Mouse (Mus musculus) layer of hippocampus, postnatal 14 days (tissue): ENCODE measurements around the gene Ssbp4. TPM values are rescaled to one million over a fixed set of nuclear protein-coding genes. Genes with fewer than 3 reads are reported as not detected.
A peak's percentile ranks its signal among the peaks of the same experiment; 100 is the strongest.

Experiments used
- DNase-seq, 2 experiments: peaks; one replicate each; pipeline ENCODE4 v3.0.0; 2021 to 2022; ENCODE audit warnings: low spot score in 2 of 2, mixed read lengths in 1 of 2
- total RNA-seq, 2 experiments: library from RNA; stranded (reverse); gene quantifications; 2 replicates each; pipeline ENCODE4 v1.2.3; 2021

Gene Ssbp4
- total RNA-seq, 2 experiments from 2014 or later = 253 to 259 TPM

DNA sequence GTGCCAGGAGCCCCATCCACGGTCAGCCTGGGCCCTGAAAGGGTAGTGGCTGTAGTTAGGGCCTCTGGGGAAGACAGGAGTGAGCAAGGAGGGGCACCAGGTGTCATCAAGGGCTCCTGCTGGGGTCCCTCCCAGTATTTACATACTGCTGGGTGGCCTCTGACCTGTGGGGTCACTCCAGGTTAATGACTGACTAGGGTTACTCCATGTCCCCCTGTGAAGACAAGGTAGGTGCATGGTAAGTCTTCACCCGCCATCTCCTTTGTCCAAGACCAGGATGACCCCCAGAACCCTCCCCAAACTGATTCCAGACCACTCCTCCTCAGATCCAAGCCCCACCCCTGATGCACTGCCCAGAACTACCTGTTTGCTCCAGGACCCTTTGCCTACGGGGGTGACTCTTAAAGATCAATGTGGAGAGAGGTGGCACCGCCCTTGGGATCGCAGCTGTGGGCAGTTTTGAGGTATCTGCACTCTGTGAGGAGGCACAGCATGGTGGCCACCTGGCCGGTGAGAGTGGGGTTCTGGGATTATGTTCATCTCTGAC, 23.7 kb upstream of the Ssbp4 start, which contains the start of gene Gdf15:
Gene Gdf15, minus strand, starts transcription at position 111 of the 547 bp plus-strand sequence.
- DNase-seq = no peak

GRCm38 (mm10) chr8:70631436-70631835, 22.8 kb upstream of the Ssbp4 start:
- DNase-seq = no peak

DNA sequence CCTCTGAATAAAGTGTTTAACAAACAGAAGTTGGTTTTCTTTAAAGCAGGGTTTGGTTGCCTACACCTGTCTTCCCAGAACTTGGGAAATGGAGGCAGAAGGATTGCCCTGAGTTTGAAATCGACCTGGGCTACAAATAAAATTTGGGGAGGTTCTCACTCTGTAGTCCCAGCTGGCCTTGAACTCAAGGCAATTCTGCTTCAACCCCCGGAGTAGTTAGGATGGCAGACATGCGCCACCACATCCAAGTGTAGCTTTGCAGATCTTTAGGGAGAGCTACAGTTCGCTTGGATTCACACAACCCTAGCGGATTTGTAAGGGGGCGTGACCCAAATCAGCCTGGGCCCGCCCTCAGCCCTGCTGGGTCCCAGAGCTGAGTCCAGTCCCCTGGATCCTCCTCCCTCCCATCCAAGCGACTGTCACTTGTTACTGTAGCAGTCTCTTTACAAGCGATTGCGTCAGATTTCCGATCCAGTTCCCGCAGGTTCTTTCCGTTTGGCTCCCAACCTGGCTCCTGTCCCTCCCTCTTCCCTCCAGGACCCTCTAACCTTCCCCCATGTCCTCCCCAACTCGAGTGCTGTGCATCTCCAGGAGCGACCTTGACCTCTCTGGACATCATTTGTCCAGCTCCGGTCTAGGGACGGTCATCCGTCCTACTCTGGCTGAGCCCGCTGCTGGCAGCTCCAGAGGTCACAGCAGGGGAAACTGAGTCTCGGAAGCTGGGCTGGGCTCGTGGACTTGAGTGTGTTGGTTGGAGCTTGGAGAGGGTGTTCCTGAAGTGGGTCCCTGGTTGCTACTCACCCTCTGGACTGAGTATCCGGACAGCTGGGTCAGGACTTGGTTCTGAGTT, 22.1 kb upstream of the Ssbp4 start:
- DNase-seq = no peak

GRCm38 (mm10) chr8:70629574-70630531, 21.2 kb upstream of the Ssbp4 start:
- DNase-seq = peak; percentile 84 to 94

GRCm38 (mm10) chr8:70628986-70629490, 20.4 kb upstream of the Ssbp4 start:
- no peak for DNase-seq

- no peak for DNase-seq
These were observed 18.4 kb upstream of the Ssbp4 start for GRCm38 (mm10) chr8:70627041-70627440.

DNA sequence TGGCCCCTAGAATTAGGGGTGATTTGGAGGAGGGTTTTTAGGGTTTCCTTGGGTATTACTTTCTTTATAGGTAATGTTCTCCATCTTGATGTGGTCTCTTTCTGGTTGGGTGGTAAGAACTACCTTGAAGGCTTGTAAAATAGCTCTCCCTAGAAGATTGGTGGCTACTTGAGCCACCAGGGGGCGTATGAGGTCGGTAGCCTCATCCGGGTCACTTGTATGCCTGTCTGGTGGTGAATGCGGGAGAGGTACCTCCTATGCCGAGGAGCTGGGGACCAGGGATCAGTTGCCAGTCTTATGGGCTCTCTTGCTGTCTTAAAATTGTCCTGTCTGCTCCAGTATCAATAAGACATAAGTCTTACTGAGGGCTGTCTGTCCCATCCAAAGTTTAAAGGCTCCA, 16.4 kb upstream of the Ssbp4 start:
- DNase-seq = no peak

DNA sequence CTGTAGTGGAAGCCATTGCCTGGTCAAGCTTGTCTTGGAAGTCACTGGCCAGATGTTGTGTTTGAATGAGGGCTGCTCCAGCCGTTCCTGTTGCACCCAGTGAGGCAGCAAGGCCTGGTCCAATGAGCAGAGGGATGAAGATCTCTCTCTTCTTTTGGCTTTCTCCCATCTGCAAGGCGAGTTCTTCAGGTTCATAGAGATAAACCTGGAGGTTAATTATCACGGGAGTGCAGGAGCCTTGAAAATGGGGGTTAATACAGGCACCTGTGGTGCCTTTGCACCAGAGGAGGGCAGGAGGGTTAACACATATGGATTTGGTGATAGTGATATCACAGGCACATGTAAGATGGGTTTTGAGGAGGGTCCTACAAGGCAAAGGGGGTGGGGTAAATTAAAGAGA, 13.5 kb upstream of the Ssbp4 start:
- no peak for DNase-seq

- no peak for DNase-seq
These were observed 10.2 kb upstream of the Ssbp4 start for GRCm38 (mm10) chr8:70618888-70619334.

GRCm38 (mm10) chr8:70617985-70618384, 9.3 kb upstream of the Ssbp4 start:
- DNase-seq = no peak

DNA sequence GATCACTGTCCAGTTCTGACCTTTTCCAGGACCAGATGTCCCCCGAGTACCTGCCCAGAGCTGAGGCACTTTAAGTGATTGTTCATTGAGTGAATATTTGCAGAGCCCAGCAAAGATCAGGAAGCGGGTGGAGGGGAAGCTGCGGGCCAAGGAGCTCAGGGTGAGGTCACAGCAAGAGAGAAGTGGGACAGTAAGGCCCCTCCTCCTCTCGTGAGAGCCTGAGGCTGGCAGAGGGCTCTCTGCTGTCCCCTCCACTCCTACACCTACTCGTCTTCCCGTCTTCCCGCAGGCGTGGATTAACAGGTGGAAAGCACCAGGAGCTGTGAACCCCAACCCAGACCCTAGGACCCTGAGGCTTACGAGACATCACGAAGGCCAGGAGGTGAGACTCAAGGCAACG, 8.0 kb upstream of the Ssbp4 start:
- DNase-seq = no peak

- no peak for DNase-seq
These were observed 7.2 kb upstream of the Ssbp4 start, which contains the start of gene Lrrc25 for GRCm38 (mm10) chr8:70615894-70616293. Gene Lrrc25 (plus strand): TSS chr8:70616155.

GRCm38 (mm10) chr8:70615281-70615680, 6.6 kb upstream of the Ssbp4 start:
- no peak for DNase-seq

GRCm38 (mm10) chr8:70614469-70614868, 5.8 kb upstream of the Ssbp4 start:
- DNase-seq = no peak

- no peak for DNase-seq
These were observed 5.1 kb upstream of the Ssbp4 start for GRCm38 (mm10) chr8:70613763-70614162.

GRCm38 (mm10) chr8:70611849-70612248, 3.2 kb upstream of the Ssbp4 start:
- DNase-seq = peak; percentile 86 to 90

DNA sequence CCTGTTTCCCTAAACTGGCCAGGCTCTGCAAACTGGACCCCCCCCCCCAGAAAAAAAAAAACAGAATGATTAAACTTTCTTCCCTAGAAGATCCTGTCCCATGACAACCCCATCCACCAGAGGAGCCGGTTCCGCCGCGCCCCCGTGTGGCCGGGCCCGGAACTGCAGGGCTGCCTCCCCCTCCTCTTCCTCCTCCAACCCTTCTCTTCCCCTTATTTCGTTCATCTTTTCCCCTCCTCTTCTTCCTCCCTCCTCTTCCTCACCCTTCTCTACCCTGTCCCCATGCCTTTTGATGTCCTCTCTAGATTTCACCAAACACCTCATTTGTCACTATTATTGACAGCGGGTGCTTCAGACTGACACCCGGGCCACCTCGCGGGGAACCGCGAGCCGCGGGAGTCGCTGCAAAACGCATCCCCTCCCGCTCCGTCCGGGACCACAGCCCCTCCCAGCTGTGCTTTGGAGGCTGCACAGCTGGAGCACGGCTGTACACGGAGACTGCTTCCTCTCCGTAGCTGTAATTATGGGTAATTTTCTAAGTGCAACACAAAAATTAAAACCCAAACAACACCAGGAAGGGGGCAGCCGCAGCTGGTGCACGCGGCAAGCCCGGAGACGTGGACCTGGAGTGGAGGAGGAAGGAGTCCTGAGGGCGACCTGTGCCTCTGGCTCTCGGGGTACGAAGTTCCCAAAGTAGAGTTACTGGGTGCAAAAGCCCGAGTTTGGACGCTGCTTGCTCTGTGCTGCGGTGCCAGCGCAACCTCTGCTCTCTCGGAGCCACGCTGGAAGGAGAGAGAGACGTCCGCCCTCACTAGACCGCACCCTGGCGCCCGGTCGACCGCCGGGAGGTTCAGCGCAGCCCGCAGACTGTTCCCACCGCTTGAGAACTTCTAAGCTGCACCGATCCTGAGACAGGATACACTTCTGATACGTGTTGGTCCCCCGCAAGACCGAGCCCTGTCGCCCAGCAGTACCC, 2.4 kb upstream of the Ssbp4 start:
- peak; percentile 77 to 78 for DNase-seq

- peak; percentile 66 to 84 for DNase-seq
These were observed 1.4 kb upstream of the Ssbp4 start for GRCm38 (mm10) chr8:70609849-70610795.

DNA sequence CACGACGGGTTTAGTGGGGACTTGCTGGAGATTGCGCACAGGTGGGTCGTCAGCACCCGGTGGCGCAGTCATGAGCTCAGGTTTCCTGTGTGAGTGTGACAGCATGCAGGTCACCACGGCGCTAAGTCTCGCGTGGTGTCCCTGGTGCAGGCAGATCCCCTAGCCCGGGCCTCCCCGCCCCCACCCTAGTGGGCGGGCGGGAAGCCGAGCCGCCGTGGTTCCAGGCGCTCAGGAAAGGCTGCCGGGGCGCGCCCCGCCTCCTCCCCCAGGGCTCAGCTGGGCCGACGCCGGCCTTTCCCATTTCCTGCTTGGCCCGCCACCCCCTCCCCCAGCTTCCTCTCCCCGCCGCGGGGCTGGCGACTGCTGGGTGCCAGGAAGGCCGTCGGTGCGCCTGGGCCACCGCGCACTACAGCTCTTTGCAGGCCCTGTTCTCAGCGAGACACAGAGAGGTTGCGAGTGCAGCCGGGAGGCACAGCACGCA, 736 bp upstream of the Ssbp4 start:
- DNase-seq = peak in 1 of 2 experiments; percentile 69
